Mouse (Mus musculus): ENCODE data around the gene Zfp827. TPM values are rescaled to one million over a fixed set of nuclear protein-coding genes. Genes with fewer than 3 reads are reported as not detected.
"Not testable (repeated sequence)": the region's sequence is repeated elsewhere in the genome, so short reads cannot be mapped to it uniquely, and the experiment has no call there.

Gene Zfp827
- total RNA-seq, 1 experiment from 2014 or later: 8.5 TPM

DNA sequence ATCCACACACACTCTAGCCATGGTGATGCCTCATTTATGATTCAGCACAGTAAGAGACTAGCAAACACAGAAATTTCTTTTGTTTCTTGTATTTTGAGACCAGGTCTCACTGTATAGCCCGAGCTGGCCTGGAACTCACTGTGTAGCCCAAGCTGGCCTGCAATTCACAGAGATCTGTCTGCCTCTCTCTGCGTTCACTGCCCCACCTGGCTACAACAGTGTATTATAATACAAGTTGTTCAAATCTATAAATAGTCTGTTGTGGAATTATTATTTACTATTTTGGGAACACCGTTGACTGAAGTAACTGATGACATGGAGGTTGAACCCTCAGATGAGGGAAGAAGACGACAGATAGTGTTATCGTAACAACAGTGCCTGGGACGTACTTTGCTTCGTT, 66.9 kb downstream of the Zfp827 start:
- no peak for ATAC-seq (replicated peaks in 1 of 2; ENCODE audit: insufficient read depth in 1 of 2, low FRiP score in 2 of 2, low TSS enrichment in 1 of 2, low read depth in 1 of 2, poor library complexity in 2 of 2, severe bottlenecking in 2 of 2)

DNA sequence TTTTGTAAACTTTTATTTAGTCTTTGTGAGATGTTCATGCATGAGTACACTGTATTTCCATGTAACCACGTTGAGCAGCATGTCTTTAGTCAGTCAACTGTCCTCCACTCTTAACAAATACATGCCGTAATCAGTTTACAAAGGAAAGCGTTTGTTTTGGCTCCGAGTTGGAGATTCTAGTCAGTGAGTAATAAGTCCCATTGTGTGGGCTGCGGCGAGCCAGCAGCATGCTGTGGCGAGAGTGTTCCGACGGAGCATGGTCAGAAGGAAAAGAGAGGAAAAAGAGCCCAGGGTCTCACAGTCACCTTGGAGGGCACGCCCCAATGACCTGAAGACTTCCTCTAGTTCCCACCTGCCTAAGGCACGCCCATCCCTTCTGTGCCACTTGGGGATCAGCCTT, 68.7 kb downstream of the Zfp827 start:
- ATAC-seq (replicated peaks in 1 of 2; ENCODE audit: insufficient read depth in 1 of 2, low FRiP score in 2 of 2, low TSS enrichment in 1 of 2, low read depth in 1 of 2, poor library complexity in 2 of 2, severe bottlenecking in 2 of 2): no peak

DNA sequence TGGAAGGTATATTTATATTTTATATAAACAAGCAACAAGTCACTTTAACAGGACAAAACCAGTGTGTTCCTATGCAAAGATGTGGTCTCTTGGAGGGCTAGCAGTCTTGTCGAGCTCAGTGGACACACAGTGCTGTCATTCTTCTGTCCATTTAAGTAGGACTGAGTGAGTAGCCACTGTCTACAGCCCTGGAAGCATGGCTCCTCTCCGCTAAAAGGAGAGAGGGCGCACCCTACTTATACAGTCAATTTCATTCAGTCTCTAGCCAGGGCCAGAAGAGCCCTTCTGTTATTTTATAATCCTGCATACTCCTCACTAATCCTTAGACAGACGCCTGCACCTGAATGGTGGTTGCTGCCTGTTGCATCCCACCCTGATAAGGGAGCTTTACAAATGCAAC, 74.5 kb downstream of the Zfp827 start:
- ATAC-seq (replicated peaks in 1 of 2; ENCODE audit: insufficient read depth in 1 of 2, low FRiP score in 2 of 2, low TSS enrichment in 1 of 2, low read depth in 1 of 2, poor library complexity in 2 of 2, severe bottlenecking in 2 of 2): no peak

DNA sequence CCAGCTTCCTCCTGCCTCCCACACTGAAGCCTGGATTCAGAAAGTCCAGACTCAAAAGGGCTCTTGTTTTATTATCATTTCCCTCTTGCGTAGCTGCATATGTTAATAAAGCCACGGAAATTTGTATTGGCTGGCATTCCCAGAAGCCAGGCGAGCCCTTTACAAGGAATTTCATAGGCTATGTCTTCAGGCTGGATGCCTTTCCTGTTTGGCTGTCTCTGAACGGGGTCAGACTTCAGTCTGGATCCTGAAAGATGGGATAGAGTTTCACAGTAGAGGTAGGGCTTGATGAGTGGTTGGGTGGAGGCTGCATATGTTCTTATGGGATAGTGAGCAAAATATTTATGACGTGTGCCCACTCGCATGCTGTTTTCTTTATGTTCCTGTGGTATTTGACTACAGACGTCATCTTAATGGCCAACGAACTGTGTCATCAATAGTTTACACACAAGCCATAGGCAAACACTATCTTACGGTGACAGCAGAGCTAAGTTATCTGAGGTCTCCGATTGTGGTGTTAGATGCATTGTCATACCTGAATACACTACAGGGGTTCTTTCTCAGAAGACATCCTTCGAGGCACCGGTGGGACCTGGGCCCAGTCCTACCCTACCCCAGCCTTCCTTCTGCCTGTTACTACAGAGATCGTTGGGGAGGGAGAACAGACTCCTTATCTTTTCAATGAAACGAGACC, 75.1 kb downstream of the Zfp827 start:
- ATAC-seq (replicated peaks in 1 of 2; ENCODE audit: insufficient read depth in 1 of 2, low FRiP score in 2 of 2, low TSS enrichment in 1 of 2, low read depth in 1 of 2, poor library complexity in 2 of 2, severe bottlenecking in 2 of 2): no peak

DNA sequence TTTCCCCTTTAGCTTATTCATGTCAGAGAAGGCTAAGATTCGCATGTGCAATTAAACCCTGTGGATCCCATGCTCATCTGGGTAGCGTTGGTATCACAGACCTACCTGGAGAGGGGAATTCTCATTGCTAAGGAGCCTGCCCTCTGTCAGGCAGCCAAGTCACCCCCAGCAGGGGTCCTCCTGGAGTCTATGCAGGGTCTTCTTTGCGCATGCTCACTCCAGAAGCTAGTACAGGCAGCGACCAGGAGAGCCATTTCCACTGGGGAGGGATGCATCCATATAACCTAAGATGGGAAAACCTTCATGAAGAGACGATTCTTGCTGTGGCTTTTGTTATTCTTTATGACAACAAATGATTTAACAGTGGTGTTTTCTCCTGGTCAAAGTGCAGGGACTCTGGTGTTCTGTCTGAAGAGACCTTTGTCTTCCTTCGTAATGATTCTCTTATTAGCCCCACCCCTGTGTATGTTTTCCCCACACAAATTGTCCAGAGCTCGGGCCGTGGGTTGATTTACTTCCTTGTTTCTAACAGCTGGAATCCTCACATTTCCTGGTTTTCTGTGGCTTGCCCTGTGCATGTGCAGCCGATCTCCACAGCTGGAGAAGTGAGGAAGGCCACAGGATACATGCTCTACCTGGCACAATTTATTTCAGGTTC, 75.8 kb downstream of the Zfp827 start:
- ATAC-seq (replicated peaks in 1 of 2; ENCODE audit: insufficient read depth in 1 of 2, low FRiP score in 2 of 2, low TSS enrichment in 1 of 2, low read depth in 1 of 2, poor library complexity in 2 of 2, severe bottlenecking in 2 of 2): no peak

DNA sequence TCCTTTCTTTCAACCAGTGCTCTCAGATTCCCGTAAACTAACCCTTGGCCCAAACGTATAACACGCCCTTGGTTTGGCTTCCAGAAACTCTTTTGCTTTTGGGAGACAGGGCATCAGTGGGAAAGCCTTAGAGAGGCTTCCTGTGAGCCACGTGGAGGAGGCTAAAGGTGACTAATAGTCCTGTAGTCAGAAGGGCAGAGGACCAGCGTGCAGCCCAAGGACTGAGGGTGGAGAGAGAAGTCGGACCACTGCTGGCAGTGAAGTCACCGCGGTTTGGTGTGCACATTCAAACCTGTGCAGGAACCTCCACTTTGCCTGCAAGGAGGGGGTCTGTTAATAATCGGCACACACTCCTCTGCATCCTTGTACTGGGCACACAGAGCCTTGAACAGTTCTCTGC, 76.4 kb downstream of the Zfp827 start:
- ATAC-seq (replicated peaks in 1 of 2; ENCODE audit: insufficient read depth in 1 of 2, low FRiP score in 2 of 2, low TSS enrichment in 1 of 2, low read depth in 1 of 2, poor library complexity in 2 of 2, severe bottlenecking in 2 of 2): no peak

DNA sequence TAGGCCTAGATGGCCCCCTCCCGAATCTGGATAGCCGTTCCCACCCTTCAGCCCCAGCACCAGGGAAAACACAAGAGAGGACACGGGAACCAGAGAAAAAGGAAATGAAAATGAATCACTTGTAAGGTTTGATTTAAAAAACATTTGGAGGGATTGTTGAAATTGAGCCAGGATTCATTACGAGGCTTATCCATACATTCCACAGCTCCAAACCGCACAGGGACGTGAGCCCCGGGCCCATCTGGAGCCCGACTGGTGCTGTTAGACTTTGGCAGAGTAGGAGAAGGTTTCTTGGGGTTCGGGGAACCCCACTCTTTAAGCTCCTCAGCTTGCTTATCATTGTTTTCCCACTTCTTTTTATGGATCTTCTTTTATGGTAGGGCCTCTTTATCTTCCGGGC, 76.9 kb downstream of the Zfp827 start:
- no peak for ATAC-seq (replicated peaks in 1 of 2; ENCODE audit: insufficient read depth in 1 of 2, low FRiP score in 2 of 2, low TSS enrichment in 1 of 2, low read depth in 1 of 2, poor library complexity in 2 of 2, severe bottlenecking in 2 of 2)

DNA sequence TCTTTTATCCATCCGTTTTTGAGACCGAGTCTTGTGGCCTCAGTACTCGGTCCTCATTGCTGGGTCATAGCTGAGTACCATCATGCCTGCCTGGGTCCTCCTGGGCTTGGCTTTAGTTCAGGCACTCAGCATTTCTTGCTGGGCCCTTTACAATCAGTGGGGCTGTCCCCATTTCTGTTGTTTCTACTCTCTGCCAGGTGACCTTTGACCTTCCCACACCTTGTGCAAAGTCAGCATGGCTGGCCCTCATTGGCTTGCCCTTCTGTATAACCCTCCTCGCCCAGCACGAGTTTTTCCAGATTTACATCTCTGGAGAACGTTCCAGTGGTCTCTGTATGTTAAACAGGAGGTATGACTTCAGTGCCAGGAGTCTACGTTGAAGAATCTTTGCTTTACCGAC, 83.2 kb downstream of the Zfp827 start:
- no peak for ATAC-seq (replicated peaks in 1 of 2; ENCODE audit: insufficient read depth in 1 of 2, low FRiP score in 2 of 2, low TSS enrichment in 1 of 2, low read depth in 1 of 2, poor library complexity in 2 of 2, severe bottlenecking in 2 of 2)

DNA sequence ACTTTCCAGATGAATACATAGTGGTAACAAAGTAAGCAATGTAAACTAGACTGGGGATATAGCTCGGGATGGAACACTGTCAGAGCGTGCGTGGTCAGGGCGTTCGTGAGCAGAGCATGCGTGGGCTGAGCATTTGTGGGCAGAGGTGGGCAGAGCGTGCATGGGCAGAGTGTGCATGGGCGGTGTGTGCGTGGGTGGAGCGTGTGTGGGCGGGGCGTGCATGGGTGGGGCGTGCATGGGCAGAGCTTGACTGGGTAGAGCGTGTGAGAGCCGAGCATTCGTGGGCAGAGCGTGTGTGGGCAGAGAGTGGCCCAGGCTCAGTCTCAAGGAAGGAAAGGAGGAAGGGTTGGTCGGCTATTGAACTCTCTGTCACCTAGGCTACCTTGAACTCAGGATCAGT, 84.2 kb downstream of the Zfp827 start:
- no peak for ATAC-seq (replicated peaks in 1 of 2; ENCODE audit: insufficient read depth in 1 of 2, low FRiP score in 2 of 2, low TSS enrichment in 1 of 2, low read depth in 1 of 2, poor library complexity in 2 of 2, severe bottlenecking in 2 of 2)

DNA sequence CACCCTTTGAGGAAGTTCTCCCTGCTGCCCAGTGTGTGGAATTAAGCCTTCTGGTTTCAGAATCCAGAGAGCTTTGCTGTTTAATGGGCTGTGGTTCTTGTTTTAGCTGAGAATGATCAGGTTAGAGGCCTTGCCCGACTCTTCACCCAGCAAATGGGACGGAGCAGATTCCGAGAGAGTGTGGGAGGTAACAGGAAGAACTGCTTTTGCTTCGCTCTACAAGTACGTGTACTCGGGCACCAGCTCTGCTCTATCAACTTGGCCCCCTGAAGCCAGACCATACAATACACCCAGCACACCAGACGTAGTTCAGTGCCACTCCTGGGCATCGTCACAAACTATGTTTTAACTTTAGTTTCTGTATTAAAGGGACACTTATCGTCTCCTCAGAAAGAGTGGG, 85.3 kb downstream of the Zfp827 start:
- no peak for ATAC-seq (replicated peaks in 1 of 2; ENCODE audit: insufficient read depth in 1 of 2, low FRiP score in 2 of 2, low TSS enrichment in 1 of 2, low read depth in 1 of 2, poor library complexity in 2 of 2, severe bottlenecking in 2 of 2)

DNA sequence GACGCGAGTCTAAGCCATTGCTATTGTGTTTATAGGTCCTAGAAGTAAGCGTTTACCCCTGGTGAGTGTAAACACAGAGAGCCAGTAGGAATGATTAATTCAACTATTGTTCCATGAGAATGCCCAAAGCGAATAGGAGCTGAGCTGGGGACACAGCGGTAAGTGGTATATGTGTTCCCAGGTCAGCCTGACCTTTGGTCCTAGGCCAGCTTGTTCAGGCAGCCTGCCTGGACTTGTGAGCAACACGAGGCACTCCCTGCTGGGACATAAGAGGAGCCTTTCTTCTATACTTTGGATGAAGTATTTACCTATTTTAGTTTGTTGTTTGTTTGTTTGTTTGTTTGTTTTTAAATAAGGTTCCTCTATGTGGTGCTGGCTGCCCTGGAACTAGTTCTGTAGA, 86.3 kb downstream of the Zfp827 start:
- no peak for ATAC-seq (replicated peaks in 1 of 2; ENCODE audit: insufficient read depth in 1 of 2, low FRiP score in 2 of 2, low TSS enrichment in 1 of 2, low read depth in 1 of 2, poor library complexity in 2 of 2, severe bottlenecking in 2 of 2)

DNA sequence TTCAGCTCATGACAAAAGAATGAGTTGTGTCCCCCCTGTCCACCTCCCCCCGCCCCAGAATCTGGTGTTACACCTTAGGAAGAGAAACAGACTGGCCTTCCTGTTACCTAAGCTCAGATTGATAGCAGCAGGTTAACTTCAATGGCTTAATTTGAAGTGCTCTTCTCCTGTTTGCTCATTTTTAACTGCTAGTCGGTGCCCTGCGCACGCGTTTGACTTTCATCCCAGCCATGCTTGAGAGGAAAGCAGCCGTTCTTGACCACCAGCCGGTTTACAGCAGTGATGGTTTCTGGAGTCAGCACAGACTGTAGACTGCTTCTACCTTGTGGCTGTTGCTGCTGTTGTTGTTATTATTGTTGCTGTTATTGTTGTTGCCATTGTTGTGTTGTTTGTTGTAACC, 88.2 kb downstream of the Zfp827 start:
- no peak for ATAC-seq (replicated peaks in 1 of 2; ENCODE audit: insufficient read depth in 1 of 2, low FRiP score in 2 of 2, low TSS enrichment in 1 of 2, low read depth in 1 of 2, poor library complexity in 2 of 2, severe bottlenecking in 2 of 2)

DNA sequence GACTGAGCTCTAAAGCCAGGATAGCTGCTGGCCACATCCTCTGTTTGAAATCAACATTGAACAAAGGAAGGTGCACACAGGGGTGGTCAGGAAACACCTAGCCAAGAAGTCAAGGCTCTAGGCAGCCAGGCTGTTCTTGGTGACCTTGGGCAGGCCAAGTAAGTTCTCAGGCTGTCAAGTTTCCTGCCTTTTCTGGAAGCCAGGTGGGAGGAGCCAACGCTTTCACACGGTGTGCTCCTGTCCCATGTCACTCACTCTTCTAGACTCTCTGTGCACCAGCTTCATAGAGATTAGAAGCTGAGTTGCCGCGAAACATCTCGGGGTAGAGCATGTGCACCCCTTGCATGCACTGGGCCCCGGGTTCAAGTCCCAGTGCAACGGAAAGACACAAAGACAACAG, 89.5 kb downstream of the Zfp827 start:
- ATAC-seq (replicated peaks in 1 of 2; ENCODE audit: insufficient read depth in 1 of 2, low FRiP score in 2 of 2, low TSS enrichment in 1 of 2, low read depth in 1 of 2, poor library complexity in 2 of 2, severe bottlenecking in 2 of 2): no peak

DNA sequence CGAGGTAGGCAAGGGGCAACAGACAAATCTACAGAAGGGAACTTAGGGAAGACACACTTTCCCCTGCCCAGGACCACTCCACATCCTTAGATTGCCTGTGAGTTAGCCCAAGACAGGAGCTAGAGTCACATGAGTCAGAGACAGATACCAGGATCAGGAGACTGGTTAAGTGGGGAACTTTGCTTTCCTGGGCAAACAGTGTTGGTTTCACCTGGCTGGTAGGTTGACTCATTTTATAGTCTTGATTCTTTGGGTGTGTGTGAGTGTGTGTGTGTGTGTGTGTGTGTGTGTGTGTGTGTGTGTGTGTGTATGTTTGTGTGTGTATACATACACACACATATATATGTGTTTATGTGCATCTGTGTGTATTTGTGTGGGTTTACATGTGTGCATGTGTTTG, 93.4 kb downstream of the Zfp827 start:
- ATAC-seq (replicated peaks in 1 of 2; ENCODE audit: insufficient read depth in 1 of 2, low FRiP score in 2 of 2, low TSS enrichment in 1 of 2, low read depth in 1 of 2, poor library complexity in 2 of 2, severe bottlenecking in 2 of 2): no peak

DNA sequence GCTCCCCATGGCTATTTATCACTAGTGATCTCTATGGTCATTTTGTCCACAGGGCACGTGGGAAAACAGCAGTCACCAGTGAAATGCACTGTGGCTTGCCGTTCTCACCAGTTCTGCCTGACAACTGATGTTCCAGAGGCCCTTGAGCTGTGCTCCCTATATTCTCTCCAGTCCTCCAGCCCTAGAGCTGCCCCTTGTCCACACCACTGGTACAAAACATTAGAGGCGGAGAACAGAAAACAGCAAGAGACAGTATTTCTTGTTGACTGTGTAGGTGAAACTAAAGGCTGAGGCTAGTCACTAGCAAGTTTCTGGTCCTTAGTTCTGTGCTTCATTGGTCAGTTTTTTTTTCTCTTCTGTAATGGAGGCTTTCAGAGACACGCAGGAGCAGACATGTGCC, 96.0 kb downstream of the Zfp827 start:
- no peak for ATAC-seq (replicated peaks in 1 of 2; ENCODE audit: insufficient read depth in 1 of 2, low FRiP score in 2 of 2, low TSS enrichment in 1 of 2, low read depth in 1 of 2, poor library complexity in 2 of 2, severe bottlenecking in 2 of 2)

DNA sequence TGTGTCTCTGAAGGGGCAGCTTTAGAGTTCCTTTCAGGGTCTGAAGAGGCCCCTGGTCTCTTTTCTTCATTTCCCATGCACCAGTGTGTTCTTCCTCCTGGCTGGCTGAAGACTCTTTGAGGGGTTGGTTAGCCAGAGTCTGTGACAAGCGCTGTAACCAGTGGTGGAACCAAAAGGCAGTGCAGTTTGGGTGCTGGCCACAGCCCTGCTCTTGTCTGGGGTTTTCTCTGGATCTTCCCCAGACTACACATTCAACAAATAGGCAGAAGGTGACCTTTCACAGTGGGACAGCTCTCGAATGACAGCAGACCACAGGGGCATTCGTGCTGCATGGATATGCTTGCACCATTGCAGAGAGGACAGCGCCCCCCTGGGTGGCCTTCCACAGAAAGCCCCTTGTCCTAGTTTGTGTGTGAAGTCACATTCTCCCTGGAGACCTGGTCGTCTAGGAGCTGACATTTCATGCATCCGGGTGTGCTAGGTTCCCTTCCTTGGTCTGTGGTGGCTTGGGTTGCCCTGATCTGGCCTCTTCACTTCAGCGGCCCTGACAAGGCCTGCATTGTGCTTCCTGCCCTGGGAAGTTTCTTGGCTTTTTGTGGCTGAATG, 99.1 kb downstream of the Zfp827 start:
- ATAC-seq (replicated peaks in 1 of 2; ENCODE audit: insufficient read depth in 1 of 2, low FRiP score in 2 of 2, low TSS enrichment in 1 of 2, low read depth in 1 of 2, poor library complexity in 2 of 2, severe bottlenecking in 2 of 2): no peak

DNA sequence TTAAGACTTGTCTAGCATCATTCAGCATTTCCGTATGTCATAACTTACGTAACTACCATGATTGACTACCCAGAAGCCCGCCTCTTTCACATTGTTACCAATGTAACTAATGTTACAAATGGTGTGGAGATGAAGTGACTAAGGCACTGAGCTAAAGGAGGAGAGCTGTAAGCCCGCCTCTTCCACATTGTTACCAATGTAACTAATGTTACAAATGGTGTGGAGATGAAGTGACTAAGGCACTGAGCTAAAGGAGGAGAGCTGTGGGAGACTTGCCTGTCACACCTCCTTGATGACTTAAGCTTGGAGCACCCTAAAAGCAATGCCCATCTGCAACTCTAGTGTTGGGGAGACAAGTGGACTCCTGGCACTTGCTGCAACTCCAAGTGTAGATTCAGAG, 100.3 kb downstream of the Zfp827 start:
- not testable (repeated sequence) for ATAC-seq (replicated peaks in 1 of 2; ENCODE audit: insufficient read depth in 1 of 2, low FRiP score in 2 of 2, low TSS enrichment in 1 of 2, low read depth in 1 of 2, poor library complexity in 2 of 2, severe bottlenecking in 2 of 2)

DNA sequence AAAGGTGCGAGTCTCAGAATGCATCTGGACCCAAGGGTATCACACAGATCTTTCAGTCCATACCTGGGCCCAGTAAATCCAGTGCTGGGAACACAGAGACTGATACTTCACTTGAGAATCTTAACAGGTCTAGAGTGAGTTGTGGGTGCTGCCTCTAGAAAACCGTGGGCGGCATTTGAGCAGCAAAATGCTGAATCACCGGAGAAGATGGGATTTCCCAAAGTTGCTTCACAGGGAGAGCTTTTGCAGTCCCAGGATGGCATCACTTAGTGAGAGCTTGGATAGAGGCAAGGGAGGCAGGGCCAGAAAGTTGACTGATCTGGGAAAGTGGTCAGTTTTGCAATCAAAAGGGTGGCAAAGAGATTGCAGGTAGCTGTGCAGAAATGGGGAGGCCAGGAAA, 111.4 kb downstream of the Zfp827 start:
- no peak for ATAC-seq (replicated peaks in 1 of 2; ENCODE audit: insufficient read depth in 1 of 2, low FRiP score in 2 of 2, low TSS enrichment in 1 of 2, low read depth in 1 of 2, poor library complexity in 2 of 2, severe bottlenecking in 2 of 2)

DNA sequence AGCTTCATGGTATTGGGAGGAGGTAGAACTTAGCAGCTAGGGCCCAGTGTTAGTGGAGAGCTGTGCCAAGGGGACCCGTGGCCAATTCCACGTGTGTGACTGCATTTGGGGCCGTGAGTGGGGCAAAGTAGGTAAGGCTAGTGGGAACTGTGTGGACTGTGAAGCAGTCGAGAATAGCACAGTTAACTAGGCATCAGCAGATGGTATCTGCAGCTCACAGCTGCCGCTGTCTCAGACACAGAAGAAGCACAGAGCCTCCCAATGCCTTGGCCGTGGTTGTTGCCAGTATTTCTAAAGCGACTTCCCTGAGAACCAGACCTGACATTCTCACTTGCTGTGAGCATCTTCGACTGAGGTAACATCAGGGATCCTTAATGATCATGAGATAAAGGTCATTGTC, 112.7 kb downstream of the Zfp827 start:
- ATAC-seq (replicated peaks in 1 of 2; ENCODE audit: insufficient read depth in 1 of 2, low FRiP score in 2 of 2, low TSS enrichment in 1 of 2, low read depth in 1 of 2, poor library complexity in 2 of 2, severe bottlenecking in 2 of 2): no peak

Data from hematopoietic stem cell, adult 5-6 weeks (primary cell).